Mouse (Mus musculus): ENCODE results near the gene Steap3.

DNA sequence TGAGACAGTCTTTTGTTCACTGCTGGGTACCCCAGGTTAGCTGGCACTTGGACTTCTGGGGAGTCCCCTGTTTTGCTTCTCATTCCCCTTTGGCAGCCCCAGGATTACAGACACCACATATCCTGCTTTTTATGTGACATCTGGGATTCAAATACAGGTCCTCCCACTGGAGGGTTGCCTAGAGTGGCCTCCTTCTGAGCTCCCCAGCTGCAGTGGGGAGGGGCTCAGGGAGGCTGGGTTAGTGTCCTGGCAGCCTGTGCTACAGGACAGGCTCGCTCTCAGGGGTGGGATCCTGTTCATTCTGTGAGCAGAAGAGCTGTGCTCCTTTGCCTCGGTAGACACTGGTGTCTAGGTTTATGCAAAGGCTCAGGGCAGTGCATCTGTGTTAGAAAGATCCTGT is 51.2 kb downstream of the Steap3 start:
- TF ChIP-seq CTCF (IDR thresholded peaks at IDR 0.05; ENCODE audit: low read depth, low read length): no peak
- TF ChIP-seq EP300 (IDR thresholded peaks at IDR 0.05; ENCODE audit: insufficient read depth, low read depth, low read length): no peak
- no peak for TF ChIP-seq POLR2A (IDR thresholded peaks at IDR 0.05; ENCODE audit: insufficient read depth, low read length)
